Mouse (Mus musculus): ENCODE data around the gene Fkbp10. TPM values are rescaled to one million over a fixed set of nuclear protein-coding genes. Genes with fewer than 3 reads are reported as not detected.

Fkbp10 gene
- polyA plus RNA-seq, 1 experiment: 8.0 TPM

- no peak for TF ChIP-seq POLR2A (IDR thresholded peaks at IDR 0.05; ENCODE audit: borderline replicate concordance, insufficient read depth, low read length)
- no peak for TF ChIP-seq CTCF (IDR thresholded peaks at IDR 0.05; ENCODE audit: borderline replicate concordance, insufficient read depth, low read depth, low read length)
- Histone ChIP-seq H3K27ac (ENCODE audit: insufficient read depth, low read length) (no peak overlapping the region), H3K4me1 (ENCODE audit: control insufficient read depth, insufficient read depth, low read length) (peaks cover 2% of the 10 kb centered on the region; the same call in 1 of the 2 replicates), H3K4me3 (replicated peaks; ENCODE audit: insufficient read depth, low read depth, low read length) (no peak overlapping the region), H3K27me3 (ENCODE audit: control insufficient read depth, insufficient read depth, low read length) (no peaks in the 10 kb centered on the region)
- DNase-seq: no peak
- WGBS: 37% methylated on average over 8 of the region's 8 CpGs
These were observed 6.0 kb downstream of the Fkbp10 start for GRCm38 (mm10) chr11:100421537-100421936.

GRCm38 (mm10) chr11:100423836-100424235, 8.3 kb downstream of the Fkbp10 start:
- no peak overlapping the region for H3K4me3 ChIP-seq (replicated peaks; ENCODE audit: insufficient read depth, low read depth, low read length)
- no peak for TF ChIP-seq CTCF (IDR thresholded peaks at IDR 0.05; ENCODE audit: borderline replicate concordance, insufficient read depth, low read depth, low read length)
- no peak for TF ChIP-seq POLR2A (IDR thresholded peaks at IDR 0.05; ENCODE audit: borderline replicate concordance, insufficient read depth, low read length)
- WGBS: 91% methylated on average over 7 of the region's 7 CpGs
- DNase-seq: no peak
- H3K27ac ChIP-seq (ENCODE audit: insufficient read depth, low read length): no peak overlapping the region
- peaks cover 8% of the 10 kb centered on the region; the same call in 1 of the 2 replicates for H3K4me1 ChIP-seq (ENCODE audit: control insufficient read depth, insufficient read depth, low read length)
- H3K27me3 ChIP-seq (ENCODE audit: control insufficient read depth, insufficient read depth, low read length): no peaks in the 10 kb centered on the region

- Histone ChIP-seq H3K4me1 (ENCODE audit: control insufficient read depth, insufficient read depth, low read length) (peaks cover 24% of the 10 kb centered on the region), H3K27ac (ENCODE audit: insufficient read depth, low read length) (no peak overlapping the region), H3K27me3 (ENCODE audit: control insufficient read depth, insufficient read depth, low read length) (no peaks in the 10 kb centered on the region), H3K4me3 (replicated peaks; ENCODE audit: insufficient read depth, low read depth, low read length) (no peak overlapping the region)
- TF ChIP-seq POLR2A (IDR thresholded peaks at IDR 0.05; ENCODE audit: borderline replicate concordance, insufficient read depth, low read length) (no peak), CTCF (IDR thresholded peaks at IDR 0.05; ENCODE audit: borderline replicate concordance, insufficient read depth, low read depth, low read length) (peak; percentile 84)
- 32% methylated on average over 7 of the region's 7 CpGs for WGBS
- peak; percentile 73 to 80 for DNase-seq
These were observed 10.4 kb downstream of the Fkbp10 start for GRCm38 (mm10) chr11:100425851-100426250.

- no peak for DNase-seq
- Histone ChIP-seq H3K27me3 (ENCODE audit: control insufficient read depth, insufficient read depth, low read length) (no peaks in the 10 kb centered on the region), H3K27ac (ENCODE audit: insufficient read depth, low read length) (no peak overlapping the region), H3K4me3 (replicated peaks; ENCODE audit: insufficient read depth, low read depth, low read length) (no peak overlapping the region), H3K4me1 (ENCODE audit: control insufficient read depth, insufficient read depth, low read length) (peaks cover 24% of the 10 kb centered on the region)
- 90% methylated on average over 3 of the region's 3 CpGs for WGBS
- TF ChIP-seq POLR2A (IDR thresholded peaks at IDR 0.05; ENCODE audit: borderline replicate concordance, insufficient read depth, low read length) (no peak), CTCF (IDR thresholded peaks at IDR 0.05; ENCODE audit: borderline replicate concordance, insufficient read depth, low read depth, low read length) (no peak)
These were observed 11.3 kb downstream of the Fkbp10 start for GRCm38 (mm10) chr11:100426820-100427219.

GRCm38 (mm10) chr11:100428612-100429199, 13.2 kb downstream of the Fkbp10 start:
- TF ChIP-seq CTCF (IDR thresholded peaks at IDR 0.05; ENCODE audit: borderline replicate concordance, insufficient read depth, low read depth, low read length): no peak
- TF ChIP-seq POLR2A (IDR thresholded peaks at IDR 0.05; ENCODE audit: borderline replicate concordance, insufficient read depth, low read length): no peak
- H3K4me3 ChIP-seq (replicated peaks; ENCODE audit: insufficient read depth, low read depth, low read length): no peak overlapping the region
- WGBS: 27% methylated on average over 9 of the region's 9 CpGs
- no peaks in the 10 kb centered on the region for H3K27me3 ChIP-seq (ENCODE audit: control insufficient read depth, insufficient read depth, low read length)
- peaks cover 24% of the 10 kb centered on the region for H3K4me1 ChIP-seq (ENCODE audit: control insufficient read depth, insufficient read depth, low read length)
- no peak overlapping the region for H3K27ac ChIP-seq (ENCODE audit: insufficient read depth, low read length)
- DNase-seq: peak in 1 of 2 experiments; percentile 58

- H3K4me3 ChIP-seq (replicated peaks; ENCODE audit: insufficient read depth, low read depth, low read length): no peak overlapping the region
- peak in 1 of 2 experiments; percentile 35 for DNase-seq
- H3K27me3 ChIP-seq (ENCODE audit: control insufficient read depth, insufficient read depth, low read length): no peaks in the 10 kb centered on the region
- TF ChIP-seq POLR2A (IDR thresholded peaks at IDR 0.05; ENCODE audit: borderline replicate concordance, insufficient read depth, low read length) (no peak), CTCF (IDR thresholded peaks at IDR 0.05; ENCODE audit: borderline replicate concordance, insufficient read depth, low read depth, low read length) (no peak)
- 0 out of 2 replicates have a peak overlapping the region, but pooled peaks have one; percentile 11 for H3K27ac ChIP-seq (ENCODE audit: insufficient read depth, low read length)
- peaks cover 24% of the 10 kb centered on the region for H3K4me1 ChIP-seq (ENCODE audit: control insufficient read depth, insufficient read depth, low read length)
- WGBS: 13% methylated on average over 7 of the region's 7 CpGs
These were observed 14.6 kb downstream of the Fkbp10 start for GRCm38 (mm10) chr11:100430052-100430451.

GRCm38 (mm10) chr11:100432002-100432401, 16.5 kb downstream of the Fkbp10 start:
- H3K27me3 ChIP-seq (ENCODE audit: control insufficient read depth, insufficient read depth, low read length): no peaks in the 10 kb centered on the region
- no peak overlapping the region for H3K4me3 ChIP-seq (replicated peaks; ENCODE audit: insufficient read depth, low read depth, low read length)
- no peak overlapping the region for H3K27ac ChIP-seq (ENCODE audit: insufficient read depth, low read length)
- H3K4me1 ChIP-seq (ENCODE audit: control insufficient read depth, insufficient read depth, low read length): peaks cover 22% of the 10 kb centered on the region
- no peak for TF ChIP-seq CTCF (IDR thresholded peaks at IDR 0.05; ENCODE audit: borderline replicate concordance, insufficient read depth, low read depth, low read length)
- no peak for TF ChIP-seq POLR2A (IDR thresholded peaks at IDR 0.05; ENCODE audit: borderline replicate concordance, insufficient read depth, low read length)
- 98% methylated on average over 5 of the region's 5 CpGs for whole genome bisulfite sequencing
- DNase-seq: no peak

GRCm38 (mm10) chr11:100435678-100436246, 20.3 kb downstream of the Fkbp10 start:
- H3K27ac ChIP-seq (ENCODE audit: insufficient read depth, low read length): no peak overlapping the region
- H3K4me3 ChIP-seq (replicated peaks; ENCODE audit: insufficient read depth, low read depth, low read length): no peak overlapping the region
- TF ChIP-seq CTCF (IDR thresholded peaks at IDR 0.05; ENCODE audit: borderline replicate concordance, insufficient read depth, low read depth, low read length) (no peak), POLR2A (IDR thresholded peaks at IDR 0.05; ENCODE audit: borderline replicate concordance, insufficient read depth, low read length) (no peak)
- DNase-seq: no peak
- no peaks in the 10 kb centered on the region; the same call in 1 of the 2 replicates for H3K4me1 ChIP-seq (ENCODE audit: control insufficient read depth, insufficient read depth, low read length)
- 44% methylated on average over 9 of the region's 9 CpGs for WGBS
- H3K27me3 ChIP-seq (ENCODE audit: control insufficient read depth, insufficient read depth, low read length): no peaks in the 10 kb centered on the region

All from cerebellum, adult 2 months (tissue).